Mouse (Mus musculus) embryo, embryonic 11 days (tissue): ENCODE results near the gene Ckap2l.

Source experiments
- DNase-seq: peaks from one replicate; pipeline ENCODE4 v3.0.0-alpha.2; 2015

The Ckap2l gene

GRCm38 (mm10) chr2:129233218-129233617, 63.8 kb downstream of the Ckap2l start:
- DNase-seq: no peak

DNA sequence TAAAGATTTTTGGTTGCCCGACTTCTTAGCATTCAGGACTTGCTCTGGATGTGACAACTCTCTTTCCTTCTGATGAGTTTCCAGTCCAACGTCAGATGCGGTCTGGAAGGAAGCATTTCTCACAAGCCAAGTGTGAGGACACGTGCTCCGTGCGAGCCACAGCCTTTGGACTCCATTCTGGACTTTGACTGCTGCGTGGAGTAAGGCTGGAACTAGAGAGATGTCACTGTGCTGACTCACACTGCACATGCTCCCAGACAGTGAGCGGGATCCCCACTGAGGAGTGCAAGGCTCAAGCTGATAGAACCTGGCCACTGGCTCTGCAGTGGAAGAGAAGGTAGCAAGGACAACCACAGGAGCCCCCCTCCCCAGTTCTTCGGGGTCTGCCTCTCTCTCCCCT, 64.5 kb downstream of the Ckap2l start:
- no peak for DNase-seq

DNA sequence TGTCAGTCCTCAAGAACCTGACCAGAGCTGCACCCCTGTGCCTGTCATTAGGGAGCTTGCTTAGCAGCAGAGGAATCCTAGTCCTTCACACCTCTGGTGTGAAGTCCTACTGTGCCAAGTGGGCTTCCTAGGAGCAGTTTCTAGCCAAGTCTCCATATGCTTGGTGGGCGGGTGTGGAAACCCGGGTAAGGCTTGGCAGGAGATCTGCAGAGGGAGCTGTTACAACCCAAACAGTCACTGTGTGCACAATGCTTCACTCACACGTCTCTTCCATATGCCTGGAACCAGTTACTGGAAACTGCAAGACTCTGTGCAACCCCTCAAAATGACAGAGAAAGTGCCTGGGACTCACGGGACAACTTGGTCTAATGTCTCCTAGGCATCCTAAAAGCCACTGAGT, 65.0 kb downstream of the Ckap2l start:
- no peak for DNase-seq

GRCm38 (mm10) chr2:129229316-129229715, 67.7 kb downstream of the Ckap2l start:
- DNase-seq: no peak

DNA sequence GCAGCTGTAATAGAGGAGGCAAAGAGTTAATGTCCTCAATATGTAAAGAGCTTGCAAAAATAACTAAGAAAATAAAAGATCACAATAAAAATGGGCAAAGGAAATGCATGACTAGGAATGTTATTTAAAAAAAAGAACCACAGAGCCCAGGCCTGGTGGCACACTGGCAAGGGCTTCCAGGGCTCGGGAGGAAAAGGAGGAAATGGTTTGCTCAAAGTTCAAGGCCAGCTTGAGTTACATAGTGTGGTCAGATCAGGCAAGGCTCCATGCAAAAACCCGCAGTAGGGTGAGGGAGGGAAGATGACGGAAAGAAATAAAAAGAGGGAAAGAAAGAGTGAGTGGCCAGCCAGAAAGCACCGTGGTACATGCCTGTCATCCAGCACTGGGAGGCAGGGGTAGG, 68.4 kb downstream of the Ckap2l start:
- DNase-seq: no peak

- DNase-seq: no peak
Observed at GRCm38 (mm10) chr2:129227709-129228108, 69.3 kb downstream of the Ckap2l start.

DNA sequence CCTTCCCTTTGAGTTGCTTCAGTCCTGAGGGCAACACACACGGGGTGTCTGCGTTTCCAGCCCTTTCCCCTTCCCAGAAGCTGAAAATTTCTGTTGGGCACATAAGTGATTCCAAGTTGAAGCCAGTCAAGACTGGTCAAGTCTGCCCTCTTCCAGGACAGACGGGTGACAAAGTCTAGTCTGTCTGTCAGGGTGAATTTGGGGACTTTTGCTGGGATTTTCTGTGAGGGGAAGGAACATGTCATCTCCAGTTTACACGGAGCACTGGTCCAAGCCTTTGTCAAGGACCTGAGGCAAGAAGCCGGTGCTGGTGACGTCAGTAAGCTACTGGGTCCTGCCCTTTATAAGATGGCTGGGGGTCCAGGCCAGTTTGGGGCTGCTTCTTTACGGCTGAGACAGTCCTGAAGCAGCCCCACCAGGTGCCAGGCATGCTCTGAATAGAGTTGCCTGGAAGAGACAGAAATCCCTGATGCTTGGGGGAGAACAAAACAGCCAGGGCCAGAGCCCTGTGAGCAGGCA, 69.9 kb downstream of the Ckap2l start:
- no peak for DNase-seq

GRCm38 (mm10) chr2:129226296-129226851, 70.6 kb downstream of the Ckap2l start:
- no peak for DNase-seq

DNA sequence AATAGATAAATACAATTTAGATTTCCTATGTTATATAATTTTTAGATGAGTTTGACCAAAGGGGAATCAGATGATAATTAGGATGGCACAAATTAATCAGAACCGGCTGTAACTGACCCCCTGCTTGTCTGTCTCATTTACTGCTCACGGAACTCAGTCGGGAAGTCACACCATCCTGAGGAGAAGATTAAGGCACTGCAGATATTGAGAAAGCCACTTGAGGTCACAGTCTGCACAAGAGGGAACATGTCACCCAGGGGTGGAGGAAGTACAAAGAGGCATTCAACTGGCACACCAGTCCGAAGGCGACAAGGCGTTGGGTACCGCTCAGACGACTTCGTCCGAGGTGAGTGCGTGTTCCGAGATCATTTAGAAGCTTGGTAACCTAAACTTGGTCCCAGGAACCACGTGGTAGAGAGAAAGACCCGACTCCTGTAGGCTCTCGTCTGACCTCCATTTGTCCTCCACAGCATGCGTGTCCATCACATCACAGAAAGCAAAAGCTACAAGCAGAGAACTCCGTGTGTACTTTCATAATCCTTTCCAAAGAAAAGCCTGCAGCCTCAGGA, 71.7 kb downstream of the Ckap2l start:
- no peak for DNase-seq

- DNase-seq: no peak
Observed at GRCm38 (mm10) chr2:129224178-129224577, 72.8 kb downstream of the Ckap2l start.

DNA sequence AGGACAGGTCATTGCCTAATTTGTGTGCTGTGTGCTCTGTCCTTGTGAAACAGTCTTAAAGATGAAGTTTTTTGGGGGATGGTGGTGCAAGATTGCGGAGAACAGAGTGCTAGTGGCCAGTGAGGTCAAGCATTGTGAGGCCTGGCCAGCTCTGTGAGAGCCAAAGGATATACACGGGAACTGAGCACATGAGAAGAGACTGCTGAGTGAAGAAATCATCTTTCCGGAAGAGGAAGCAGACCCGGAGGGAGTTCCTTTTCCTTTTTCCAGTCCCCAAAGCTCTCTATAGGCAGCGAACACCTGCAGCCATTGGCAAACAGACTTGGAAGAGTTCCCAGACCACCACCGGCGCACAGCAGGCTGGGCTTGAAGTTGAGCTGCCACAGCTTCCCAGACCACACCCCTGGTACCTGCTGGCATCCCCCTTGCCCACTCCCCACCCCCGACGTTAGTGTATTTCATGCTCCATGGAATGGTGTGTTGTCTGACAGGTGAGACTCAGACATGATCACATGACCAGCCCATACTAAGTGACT, 75.8 kb downstream of the Ckap2l start:
- DNase-seq: no peak

- DNase-seq: no peak
Observed at GRCm38 (mm10) chr2:129218537-129219105, 78.4 kb downstream of the Ckap2l start.
